Mouse (Mus musculus): ENCODE results near the gene Fbxl5. TPM values are rescaled to one million over a fixed set of nuclear protein-coding genes. Genes with fewer than 3 reads are reported as not detected.

Fbxl5 gene
- polyA plus RNA-seq, 1 experiment from 2014 or later = 71.8 TPM

- Histone ChIP-seq H3K27ac (ENCODE audit: low read depth, low read length) (no peak overlapping the region), H3K36me3 (ENCODE audit: control insufficient read depth, insufficient read depth, low read length) (peaks cover 37% of the 10 kb centered on the region), H3K4me3 (ENCODE audit: low read length) (no peak overlapping the region), H3K4me1 (ENCODE audit: control insufficient read depth, insufficient read depth, low read length) (no peaks in the 10 kb centered on the region), H3K4me2 (replicated peaks; ENCODE audit: low read depth, low read length) (no peak overlapping the region), H3K9ac (ENCODE audit: low read depth, low read length) (no peak overlapping the region), H3K27me3 (ENCODE audit: control insufficient read depth, insufficient read depth, low read length) (no peaks in the 10 kb centered on the region), H3K9me3 (ENCODE audit: control insufficient read depth, low read length) (no peaks in the 10 kb centered on the region)
- no peak for ATAC-seq (ENCODE audit: low FRiP score, low TSS enrichment)
- WGBS = 93% methylated on average over 1 of the region's 1 CpGs
Measured at GRCm38 (mm10) chr5:43744187-43744586, 77.3 kb downstream of the Fbxl5 start.

- no peak overlapping the region for H3K9ac ChIP-seq (ENCODE audit: low read depth, low read length)
- H3K27ac ChIP-seq (ENCODE audit: low read depth, low read length) = no peak overlapping the region
- peaks cover 39% of the 10 kb centered on the region for H3K36me3 ChIP-seq (ENCODE audit: control insufficient read depth, insufficient read depth, low read length)
- H3K9me3 ChIP-seq (ENCODE audit: control insufficient read depth, low read length) = no peaks in the 10 kb centered on the region
- H3K4me2 ChIP-seq (replicated peaks; ENCODE audit: low read depth, low read length) = no peak overlapping the region
- 73% methylated on average over 8 of the region's 8 CpGs for whole genome bisulfite sequencing
- no peaks in the 10 kb centered on the region for H3K27me3 ChIP-seq (ENCODE audit: control insufficient read depth, insufficient read depth, low read length)
- no peak overlapping the region for H3K4me3 ChIP-seq (ENCODE audit: low read length)
- no peaks in the 10 kb centered on the region for H3K4me1 ChIP-seq (ENCODE audit: control insufficient read depth, insufficient read depth, low read length)
- ATAC-seq (ENCODE audit: low FRiP score, low TSS enrichment) = no peak
Measured at GRCm38 (mm10) chr5:43732381-43732780, 89.1 kb downstream of the Fbxl5 start.

GRCm38 (mm10) chr5:43728375-43729165 is 92.9 kb downstream of the Fbxl5 start:
- no peaks in the 10 kb centered on the region for H3K27me3 ChIP-seq (ENCODE audit: control insufficient read depth, insufficient read depth, low read length)
- no peak for ATAC-seq (ENCODE audit: low FRiP score, low TSS enrichment)
- WGBS = 86% methylated on average over 11 of the region's 11 CpGs
- H3K36me3 ChIP-seq (ENCODE audit: control insufficient read depth, insufficient read depth, low read length) = peaks cover 35% of the 10 kb centered on the region
- H3K4me1 ChIP-seq (ENCODE audit: control insufficient read depth, insufficient read depth, low read length) = no peaks in the 10 kb centered on the region
- no peak overlapping the region for H3K27ac ChIP-seq (ENCODE audit: low read depth, low read length)
- H3K4me3 ChIP-seq (ENCODE audit: low read length) = no peak overlapping the region
- no peak overlapping the region for H3K9ac ChIP-seq (ENCODE audit: low read depth, low read length)
- H3K9me3 ChIP-seq (ENCODE audit: control insufficient read depth, low read length) = no peaks in the 10 kb centered on the region
- H3K4me2 ChIP-seq (replicated peaks; ENCODE audit: low read depth, low read length) = no peak overlapping the region

- Histone ChIP-seq H3K4me3 (ENCODE audit: low read length) (no peak overlapping the region), H3K9me3 (ENCODE audit: control insufficient read depth, low read length) (no peaks in the 10 kb centered on the region), H3K9ac (ENCODE audit: low read depth, low read length) (no peak overlapping the region), H3K36me3 (ENCODE audit: control insufficient read depth, insufficient read depth, low read length) (peaks cover 35% of the 10 kb centered on the region), H3K4me1 (ENCODE audit: control insufficient read depth, insufficient read depth, low read length) (no peaks in the 10 kb centered on the region), H3K27me3 (ENCODE audit: control insufficient read depth, insufficient read depth, low read length) (no peaks in the 10 kb centered on the region), H3K4me2 (replicated peaks; ENCODE audit: low read depth, low read length) (no peak overlapping the region), H3K27ac (ENCODE audit: low read depth, low read length) (no peak overlapping the region)
- WGBS = 88% methylated on average over 7 of the region's 7 CpGs
- no peak for ATAC-seq (ENCODE audit: low FRiP score, low TSS enrichment)
Measured at GRCm38 (mm10) chr5:43723830-43724229, 97.6 kb downstream of the Fbxl5 start.

GRCm38 (mm10) chr5:43722452-43722783 is 99.0 kb downstream of the Fbxl5 start:
- Histone ChIP-seq H3K9ac (ENCODE audit: low read depth, low read length) (no peak overlapping the region), H3K36me3 (ENCODE audit: control insufficient read depth, insufficient read depth, low read length) (peaks cover 37% of the 10 kb centered on the region), H3K9me3 (ENCODE audit: control insufficient read depth, low read length) (no peaks in the 10 kb centered on the region), H3K4me1 (ENCODE audit: control insufficient read depth, insufficient read depth, low read length) (no peaks in the 10 kb centered on the region), H3K4me3 (ENCODE audit: low read length) (no peak overlapping the region), H3K27me3 (ENCODE audit: control insufficient read depth, insufficient read depth, low read length) (no peaks in the 10 kb centered on the region), H3K4me2 (replicated peaks; ENCODE audit: low read depth, low read length) (no peak overlapping the region), H3K27ac (ENCODE audit: low read depth, low read length) (no peak overlapping the region)
- no peak for ATAC-seq (ENCODE audit: low FRiP score, low TSS enrichment)
- WGBS = 91% methylated on average over 6 of the region's 6 CpGs

- no peak overlapping the region for H3K4me3 ChIP-seq (ENCODE audit: low read length)
- peaks cover 41% of the 10 kb centered on the region for H3K36me3 ChIP-seq (ENCODE audit: control insufficient read depth, insufficient read depth, low read length)
- no peaks in the 10 kb centered on the region for H3K27me3 ChIP-seq (ENCODE audit: control insufficient read depth, insufficient read depth, low read length)
- no peak overlapping the region for H3K4me2 ChIP-seq (replicated peaks; ENCODE audit: low read depth, low read length)
- H3K9me3 ChIP-seq (ENCODE audit: control insufficient read depth, low read length) = no peaks in the 10 kb centered on the region
- 50% methylated on average over 5 of the region's 5 CpGs for whole genome bisulfite sequencing
- no peak overlapping the region for H3K9ac ChIP-seq (ENCODE audit: low read depth, low read length)
- H3K4me1 ChIP-seq (ENCODE audit: control insufficient read depth, insufficient read depth, low read length) = no peaks in the 10 kb centered on the region
- H3K27ac ChIP-seq (ENCODE audit: low read depth, low read length) = no peak overlapping the region
- ATAC-seq (ENCODE audit: low FRiP score, low TSS enrichment) = peak; percentile 83
Measured at GRCm38 (mm10) chr5:43721538-43722451, 99.6 kb downstream of the Fbxl5 start.

GRCm38 (mm10) chr5:43699240-43699639 is 122.2 kb downstream of the Fbxl5 start:
- H3K4me1 ChIP-seq (ENCODE audit: control insufficient read depth, insufficient read depth, low read length) = no peaks in the 10 kb centered on the region
- no peak overlapping the region for H3K9ac ChIP-seq (ENCODE audit: low read depth, low read length)
- H3K27ac ChIP-seq (ENCODE audit: low read depth, low read length) = no peak overlapping the region
- no peak overlapping the region for H3K4me3 ChIP-seq (ENCODE audit: low read length)
- no peaks in the 10 kb centered on the region for H3K9me3 ChIP-seq (ENCODE audit: control insufficient read depth, low read length)
- no peak for ATAC-seq (ENCODE audit: low FRiP score, low TSS enrichment)
- no peaks in the 10 kb centered on the region for H3K27me3 ChIP-seq (ENCODE audit: control insufficient read depth, insufficient read depth, low read length)
- H3K4me2 ChIP-seq (replicated peaks; ENCODE audit: low read depth, low read length) = no peak overlapping the region
- peaks cover 78% of the 10 kb centered on the region for H3K36me3 ChIP-seq (ENCODE audit: control insufficient read depth, insufficient read depth, low read length)

- Histone ChIP-seq H3K9me3 (ENCODE audit: control insufficient read depth, low read length) (no peaks in the 10 kb centered on the region), H3K4me2 (replicated peaks; ENCODE audit: low read depth, low read length) (no peak overlapping the region), H3K4me3 (ENCODE audit: low read length) (no peak overlapping the region), H3K27ac (ENCODE audit: low read depth, low read length) (no peak overlapping the region), H3K36me3 (ENCODE audit: control insufficient read depth, insufficient read depth, low read length) (peaks cover 65% of the 10 kb centered on the region; the same call in 1 of the 2 replicates), H3K9ac (ENCODE audit: low read depth, low read length) (no peak overlapping the region), H3K4me1 (ENCODE audit: control insufficient read depth, insufficient read depth, low read length) (no peaks in the 10 kb centered on the region), H3K27me3 (ENCODE audit: control insufficient read depth, insufficient read depth, low read length) (no peaks in the 10 kb centered on the region)
- WGBS = 94% methylated on average over 3 of the region's 3 CpGs
- no peak for ATAC-seq (ENCODE audit: low FRiP score, low TSS enrichment)
Measured at GRCm38 (mm10) chr5:43697133-43697532, 124.3 kb downstream of the Fbxl5 start.

Measured in kidney, embryonic 14.5 days (tissue).